Mouse (Mus musculus): ENCODE results near the gene Olfr12. TPM values are rescaled to one million over a fixed set of nuclear protein-coding genes. Genes with fewer than 3 reads are reported as not detected.

The Olfr12 gene
- not detected for polyA plus RNA-seq (2017; shearing (Covaris generic))

GRCm38 (mm10) chr1:92617488-92617887 is at the start of gene Olfr12:
Olfr12 (plus strand) TSS chr1:92617788.
- no peak for ATAC-seq

DNA sequence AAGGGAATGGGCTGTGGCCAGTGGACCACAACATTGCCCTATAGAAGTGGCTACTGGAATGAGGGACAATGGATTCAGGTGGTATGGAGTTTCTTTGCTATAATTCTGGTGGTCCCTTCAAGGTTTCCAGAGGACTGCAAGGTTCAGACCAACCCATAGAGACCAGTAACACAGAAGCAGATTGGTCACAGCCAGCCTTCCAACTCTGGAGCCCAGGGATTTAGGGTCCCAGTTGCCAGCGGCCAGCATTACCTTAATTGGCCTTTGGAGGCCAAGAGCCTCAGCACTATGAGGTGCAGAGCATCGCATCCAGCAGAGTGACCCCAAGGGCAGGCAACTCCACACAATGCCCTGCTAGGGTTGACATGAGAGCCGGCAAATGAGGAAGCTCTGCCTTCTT is 46.6 kb upstream of the Olfr12 start, which contains the start of gene Olfr1413:
Gene Olfr1413 (plus strand): TSS at position 301 of the 400 bp plus-strand sequence.
- ATAC-seq: no peak

GRCm38 (mm10) chr1:92585479-92585878 is 32.1 kb upstream of the Olfr12 start, which contains the start of gene Olfr1412:
Olfr1412 (plus strand) TSS chr1:92585779.
- ATAC-seq: no peak

DNA sequence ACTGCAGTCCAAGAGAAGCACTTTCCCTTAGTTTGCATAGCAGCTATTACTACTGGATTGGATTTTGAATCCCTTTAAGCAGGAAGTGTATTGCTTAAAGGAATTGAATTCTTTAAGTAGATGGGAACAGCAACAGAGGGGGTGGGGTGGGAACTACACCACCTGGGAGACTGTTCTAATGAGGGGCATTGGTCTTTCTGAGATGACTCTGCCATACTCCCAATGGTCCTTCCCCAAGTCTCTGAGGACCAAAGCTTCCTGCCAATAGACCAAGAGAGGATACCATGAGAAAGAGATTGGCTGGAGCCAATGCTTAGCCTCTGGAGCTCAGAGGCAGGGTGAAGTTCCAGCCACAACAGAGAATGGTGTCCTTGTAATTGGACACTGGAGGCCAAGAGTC is 23.5 kb upstream of the Olfr12 start, which contains the start of gene Olfr1411:
Gene Olfr1411 (plus strand): TSS at position 301 of the 400 bp plus-strand sequence.
- no peak for ATAC-seq

- no peak for ATAC-seq
Observed at GRCm38 (mm10) chr1:92596019-92596418, 21.6 kb upstream of the Olfr12 start.

DNA sequence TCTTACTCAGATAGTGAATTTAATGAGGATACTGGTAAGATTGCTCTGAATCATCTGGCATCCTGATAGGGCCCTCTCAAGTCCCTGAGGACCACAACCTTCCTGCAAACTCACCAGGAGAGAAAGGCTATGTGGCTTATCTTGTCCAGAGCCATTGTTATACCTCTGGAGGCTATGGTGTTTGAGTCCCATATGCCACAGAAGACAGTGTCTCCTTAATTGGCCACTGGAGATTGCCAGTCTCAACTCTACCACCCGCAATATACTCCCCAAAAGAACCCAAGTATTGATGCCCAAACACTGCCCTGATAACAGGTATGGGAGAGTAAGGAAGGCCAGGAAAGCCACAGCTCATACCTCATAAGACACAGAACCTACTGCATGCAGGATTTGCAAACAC is 12.1 kb upstream of the Olfr12 start, which contains the start of gene Olfr1410:
Gene Olfr1410 (plus strand): TSS at position 301 of the 400 bp plus-strand sequence.
- ATAC-seq: no peak

- ATAC-seq: no peak
Observed at GRCm38 (mm10) chr1:92607711-92608110, 9.9 kb upstream of the Olfr12 start.

GRCm38 (mm10) chr1:92611008-92611407 is 6.6 kb upstream of the Olfr12 start:
- no peak for ATAC-seq

DNA sequence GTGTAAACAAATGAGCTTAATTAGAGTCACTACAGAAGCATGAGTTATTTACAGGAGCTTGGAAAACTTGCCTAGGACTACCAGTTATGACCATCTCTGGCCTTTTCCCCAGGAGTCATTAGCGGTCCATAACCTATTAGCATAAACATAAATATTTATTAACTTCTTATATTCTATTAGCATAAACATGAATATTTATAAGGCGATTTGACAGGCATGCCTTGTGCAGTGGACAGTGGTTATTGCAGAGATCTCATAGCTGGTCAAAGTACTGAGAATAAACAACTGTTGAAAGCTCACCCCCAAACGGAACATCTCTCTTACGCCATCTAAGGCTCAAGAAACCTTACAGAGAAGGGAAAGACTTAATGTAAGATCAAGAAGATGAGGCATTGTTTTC is 4.4 kb upstream of the Olfr12 start:
- ATAC-seq: no peak

DNA sequence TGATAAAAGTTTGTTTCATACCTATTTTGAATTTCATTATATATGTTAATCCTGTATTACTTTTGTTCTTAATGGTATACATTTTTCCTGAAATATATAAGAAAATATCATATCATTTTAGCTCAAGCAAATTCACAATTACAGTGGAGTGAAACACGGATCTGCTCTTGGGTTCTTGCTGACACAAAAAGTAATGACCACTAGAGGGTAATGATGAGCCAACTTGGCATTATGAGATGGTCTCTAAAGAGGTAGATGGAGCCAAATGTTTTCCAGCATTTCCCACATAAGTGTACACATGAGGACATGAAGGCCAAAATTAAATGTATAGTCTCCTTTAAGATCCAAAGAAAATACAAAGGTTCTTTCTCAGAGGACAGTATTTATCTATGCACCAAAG is 3.1 kb upstream of the Olfr12 start:
- ATAC-seq: no peak

GRCm38 (mm10) chr1:92616046-92616445 is 1.5 kb upstream of the Olfr12 start:
- no peak for ATAC-seq

- no peak for ATAC-seq
Observed at GRCm38 (mm10) chr1:92618360-92618759, 772 bp downstream of the Olfr12 start.

DNA sequence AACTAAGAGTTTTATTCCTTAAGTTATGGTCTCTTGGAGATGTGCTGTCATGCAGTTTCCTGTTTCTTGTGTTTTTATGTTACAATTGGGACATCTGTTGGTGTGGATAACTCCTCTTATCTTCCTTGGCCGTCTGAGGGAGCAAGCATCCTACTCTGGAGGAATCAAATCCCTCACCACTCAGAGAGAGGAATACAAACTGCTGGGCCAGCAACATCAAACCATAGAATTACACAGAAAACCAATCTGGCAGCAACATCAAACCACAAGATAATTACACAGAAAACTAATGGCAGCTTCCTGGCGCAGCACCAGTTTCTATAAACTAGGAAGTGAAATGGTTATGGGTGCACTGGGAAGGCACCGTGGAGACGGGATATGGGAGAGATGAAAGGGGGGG is 10.6 kb downstream of the Olfr12 start:
- ATAC-seq: no peak

DNA sequence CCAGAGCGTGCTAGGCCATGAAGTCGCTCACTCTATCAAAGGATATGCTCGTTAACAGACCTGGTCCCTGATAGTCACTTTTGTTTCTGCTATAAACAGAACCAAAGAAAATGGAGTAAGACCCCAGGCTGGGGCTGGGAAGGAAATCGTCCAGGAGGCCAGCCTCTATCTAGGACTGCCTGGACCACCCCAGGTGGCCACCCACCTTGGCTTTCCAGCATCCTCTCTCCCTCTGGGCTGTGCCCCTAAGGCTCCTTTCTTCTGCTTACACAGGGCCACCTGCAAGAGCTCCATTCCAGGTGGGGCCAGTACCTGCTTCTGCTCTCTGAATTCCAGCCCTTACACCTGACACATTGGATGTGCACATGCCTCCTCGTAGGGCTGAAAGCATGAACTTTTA is 14.6 kb downstream of the Olfr12 start:
- no peak for ATAC-seq

- peak; percentile 48 for ATAC-seq
Observed at GRCm38 (mm10) chr1:92632948-92633347, 15.4 kb downstream of the Olfr12 start.

- ATAC-seq: no peak
Observed at GRCm38 (mm10) chr1:92633726-92634125, 16.1 kb downstream of the Olfr12 start.

DNA sequence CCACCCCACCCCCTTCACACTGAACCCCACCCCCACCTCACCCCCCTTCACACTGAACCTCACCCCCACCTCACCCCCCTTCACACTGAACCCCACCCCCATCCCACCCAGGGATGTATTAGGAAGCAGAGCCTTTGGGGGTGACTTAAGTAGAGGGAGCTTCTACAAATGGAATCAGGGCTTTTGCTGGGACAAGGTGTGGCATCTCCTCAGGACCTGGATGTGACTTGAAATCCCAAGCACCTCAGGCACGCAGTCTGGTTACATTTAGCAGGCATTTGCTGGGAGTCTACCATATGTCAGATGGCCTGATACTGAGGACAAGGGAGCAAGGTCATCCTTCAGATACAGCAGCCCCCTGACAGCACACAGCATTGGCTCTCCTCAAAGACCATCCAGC is 17.0 kb downstream of the Olfr12 start:
- ATAC-seq: no peak

DNA sequence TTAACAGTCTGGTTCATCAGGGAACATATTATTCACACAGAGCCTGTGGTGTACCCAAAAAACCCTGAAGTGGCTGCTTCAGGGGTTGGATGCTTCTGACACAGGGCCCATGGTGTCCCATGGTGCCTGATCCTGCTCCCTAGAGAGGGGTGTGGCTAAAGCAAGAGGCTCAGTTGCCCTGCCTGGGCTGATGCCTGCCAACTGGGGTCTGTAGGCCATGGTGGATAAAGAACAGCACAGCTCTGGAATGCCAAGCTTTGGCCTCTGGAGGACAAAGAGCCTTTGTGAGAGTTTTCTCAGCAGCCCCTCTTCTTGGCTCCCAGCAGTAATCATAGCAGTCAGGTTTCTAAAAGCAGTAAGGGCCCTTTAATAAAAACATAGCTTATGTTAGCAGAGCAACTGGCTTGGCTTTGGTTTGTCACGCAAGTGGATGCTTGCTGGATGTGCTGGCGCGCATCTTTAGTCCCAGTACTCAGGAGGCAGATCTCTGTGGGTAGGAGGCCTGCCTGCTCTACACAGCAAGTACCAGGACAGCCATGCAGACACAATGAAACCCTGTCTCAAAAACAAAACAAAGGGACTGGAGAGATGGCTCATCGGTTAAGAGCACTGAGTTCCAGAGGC is 17.5 kb downstream of the Olfr12 start:
- ATAC-seq: no peak

DNA sequence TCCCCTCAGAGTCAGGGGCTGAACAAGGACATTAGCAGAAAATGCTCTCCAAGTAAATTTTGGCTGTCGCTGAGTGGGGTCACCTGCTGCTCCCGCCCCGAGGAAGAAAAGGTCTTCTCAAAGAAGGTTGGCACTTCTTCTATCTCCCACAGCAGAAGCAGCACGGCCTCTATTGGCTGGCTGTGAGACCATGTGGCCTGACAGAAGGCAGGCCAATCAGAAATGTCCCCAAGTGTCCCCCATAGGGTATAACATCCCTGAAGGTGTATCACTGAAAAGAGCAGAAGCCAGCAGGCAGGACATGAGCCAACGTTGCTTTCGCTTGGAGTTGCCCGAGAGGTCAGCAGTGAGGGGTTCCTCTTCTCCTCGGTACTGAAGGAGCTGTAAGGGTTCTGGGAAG is 18.4 kb downstream of the Olfr12 start:
- no peak for ATAC-seq

- ATAC-seq: no peak
Observed at GRCm38 (mm10) chr1:92636676-92637075, 19.1 kb downstream of the Olfr12 start.

DNA sequence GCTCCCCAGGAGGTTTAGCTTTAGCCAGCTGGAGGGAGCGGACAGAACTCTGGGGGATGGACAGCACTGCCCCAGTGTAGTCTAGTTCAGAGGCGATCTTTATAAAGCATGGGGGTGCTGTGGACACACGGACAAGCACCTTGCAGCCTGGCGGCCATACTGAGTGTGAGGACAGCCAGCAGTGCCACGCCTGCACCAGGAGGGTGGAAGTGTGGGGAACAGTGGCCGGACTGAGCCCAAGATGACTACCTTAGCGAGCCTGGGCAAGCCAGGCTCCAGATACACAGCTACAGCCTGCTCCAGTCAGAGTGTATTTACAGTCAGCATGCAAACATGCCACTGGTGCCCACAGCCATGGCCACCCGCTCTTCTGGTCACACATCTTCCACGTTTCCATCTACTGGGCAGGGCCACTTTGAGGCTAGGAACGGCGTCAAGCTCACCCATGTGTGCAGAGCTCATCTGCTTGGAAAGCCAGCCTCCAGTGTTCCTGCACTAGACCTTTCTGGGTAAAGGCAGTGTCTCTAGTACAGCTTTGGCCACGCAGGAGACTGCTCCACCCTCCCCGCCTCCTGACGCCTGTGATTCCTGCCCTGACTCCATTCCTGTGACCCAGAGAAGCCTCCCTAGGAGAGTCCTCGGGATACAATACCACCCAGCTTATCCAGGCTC is 20.0 kb downstream of the Olfr12 start:
- ATAC-seq: no peak

DNA sequence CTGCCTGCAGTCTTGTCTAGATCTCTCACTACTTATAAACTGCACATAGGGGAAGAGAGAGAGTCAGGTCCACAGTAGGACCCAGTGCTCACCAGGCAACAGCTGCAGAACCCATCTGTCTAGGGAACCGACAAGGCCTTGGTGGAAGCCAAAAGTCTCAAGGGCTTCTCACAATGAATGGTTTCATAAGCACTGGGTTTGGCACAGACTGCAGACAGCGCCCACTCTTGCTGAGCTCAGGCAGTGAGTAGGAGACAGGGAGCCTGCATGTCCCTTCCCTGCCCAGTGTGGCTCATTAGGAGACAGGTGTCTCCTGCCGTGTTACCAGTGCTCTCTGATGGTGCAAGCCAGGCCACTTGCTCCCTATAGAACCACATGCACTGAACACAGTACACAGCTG is 20.6 kb downstream of the Olfr12 start:
- ATAC-seq: no peak

- ATAC-seq: no peak
Observed at GRCm38 (mm10) chr1:92638736-92639135, 21.1 kb downstream of the Olfr12 start.

- ATAC-seq: peak; percentile 7
Observed at GRCm38 (mm10) chr1:92640393-92640792, 22.8 kb downstream of the Olfr12 start.

Measured in inflammation-experienced regulatory T-cells, adult 6 months (primary cell).